ENCODE assay signal across 8 mouse cellular contexts in the genomic region with DNA sequence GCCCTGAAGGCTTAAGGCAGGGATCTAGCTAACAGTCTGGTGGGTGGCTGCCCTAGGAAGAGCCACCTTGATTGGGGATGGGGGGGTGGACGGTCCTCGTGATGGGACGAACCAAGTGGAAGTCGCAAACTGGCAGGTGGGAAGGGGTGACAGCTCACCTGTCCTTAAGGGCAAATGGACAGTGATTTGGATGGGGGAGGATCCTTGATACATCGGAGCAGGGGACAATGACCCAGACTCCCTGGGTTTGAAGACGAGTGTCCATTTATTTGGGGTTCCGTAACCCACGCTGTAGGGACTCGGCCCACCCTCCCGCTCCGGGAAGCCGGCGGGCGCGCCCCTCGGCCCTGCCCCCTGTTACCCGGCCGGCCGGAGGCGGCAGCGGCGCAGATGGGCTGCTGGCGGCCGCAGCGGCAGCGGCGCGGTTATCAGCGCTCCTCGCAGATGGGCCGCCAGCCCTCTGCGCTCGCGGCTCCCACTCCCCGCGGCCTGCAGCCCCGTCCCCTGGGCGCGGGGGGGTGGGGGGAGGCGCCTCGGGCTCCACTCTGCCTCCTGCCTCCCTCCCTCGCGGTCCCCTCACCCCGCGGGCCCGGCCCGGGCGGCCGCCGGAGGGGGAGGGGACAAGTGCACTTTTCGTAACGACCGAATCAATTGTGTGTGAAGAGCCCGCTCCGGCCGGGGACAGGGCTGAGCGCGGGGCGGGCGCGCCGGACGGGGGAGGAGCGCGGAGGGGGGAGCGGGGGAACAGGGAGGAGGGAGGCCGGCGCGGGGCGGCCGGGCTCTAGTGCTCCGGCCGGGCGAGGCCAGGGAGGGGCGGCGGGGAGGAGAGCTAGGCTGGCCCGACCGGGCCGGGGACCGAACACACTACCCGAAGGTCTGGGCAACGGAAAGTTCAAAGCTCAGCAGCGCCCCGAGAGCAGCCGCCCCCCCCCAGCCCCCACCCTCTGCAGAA. TPM values are rescaled to one million over a fixed set of nuclear protein-coding genes. Genes with fewer than 3 reads are reported as not detected.
DNase-seq lines count a peak whose midpoint lies in the region; ATAC-seq lines count a peak whose summit lies in the region.

No protein-coding gene starts in this region.

- peaks cover 10% of the 10 kb centered on the region for H3K27me3 ChIP-seq in intestine, embryonic 16.5 days (replicated peaks; ENCODE audit: control insufficient read depth, insufficient read depth, low read length)
- peaks cover 16% of the 10 kb centered on the region for H3K27me3 ChIP-seq in lung, embryonic 16.5 days (ENCODE audit: control insufficient read depth, insufficient read depth, low read depth, low read length)

- H3K4me2 ChIP-seq in intestine, embryonic 16.5 days (ENCODE audit: low read depth, low read length) = peak overlapping the region; percentile 98
- H3K4me2 ChIP-seq in lung, embryonic 16.5 days (ENCODE audit: low read depth, low read length) = peak overlapping the region; percentile 100

- DNase-seq in right cerebral cortex, postnatal 10 days (ENCODE audit: low spot score in 2 of 2) = peak; percentile 60 to 62
- DNase-seq in right cerebral cortex, postnatal 36 days (ENCODE audit: low spot score in 2 of 2) = no peak
- peak; percentile 66 for DNase-seq in cerebellum, adult 9-10 months
- DNase-seq in gastrocnemius, postnatal 14 days = peak; percentile 52
- peak; percentile 73 for DNase-seq in ovary, postnatal 36 days (ENCODE audit: low spot score)
- DNase-seq in layer of hippocampus, adult 8-10 months (ENCODE audit: low spot score in 2 of 2) = no peak

- peak overlapping the region; percentile 90 for H3K27ac ChIP-seq in intestine, embryonic 16.5 days (ENCODE audit: low read length)
- H3K27ac ChIP-seq in lung, embryonic 16.5 days (ENCODE audit: low read length) = peak overlapping the region; percentile 36

- peak overlapping the region; percentile 85 for H3K9ac ChIP-seq in intestine, embryonic 16.5 days (ENCODE audit: low read depth, low read length)
- H3K9ac ChIP-seq in lung, embryonic 16.5 days (ENCODE audit: low read length) = peak overlapping the region; percentile 71

- 2% methylated on average over 64 of the region's 85 CpGs for WGBS in intestine, embryonic 16.5 days
- 3% methylated on average over 40 of the region's 85 CpGs for WGBS in lung, embryonic 16.5 days

- intact Hi-C loops in gastrocnemius, postnatal 14 days (cut with DNase I; ENCODE audit: low total_unique reads) = no loop called here

- peak overlapping the region; percentile 79 for H3K4me3 ChIP-seq in intestine, embryonic 16.5 days (ENCODE audit: low read length)
- H3K4me3 ChIP-seq in lung, embryonic 16.5 days (ENCODE audit: low read length) = peak overlapping the region; percentile 61

- peaks cover 40% of the 10 kb centered on the region for H3K4me1 ChIP-seq in intestine, embryonic 16.5 days (ENCODE audit: control insufficient read depth, insufficient read depth, low read length)
- H3K4me1 ChIP-seq in lung, embryonic 16.5 days (replicated peaks; ENCODE audit: control insufficient read depth, insufficient read depth, low read length) = peaks cover 18% of the 10 kb centered on the region

- H3K36me3 ChIP-seq in intestine, embryonic 16.5 days (ENCODE audit: control insufficient read depth, insufficient read depth, low read length) = no peaks in the 10 kb centered on the region
- no peaks in the 10 kb centered on the region for H3K36me3 ChIP-seq in lung, embryonic 16.5 days (ENCODE audit: control insufficient read depth, insufficient read depth, low read length)

- H3K9me3 ChIP-seq in intestine, embryonic 16.5 days (ENCODE audit: control insufficient read depth, low read length) = no peaks in the 10 kb centered on the region
- H3K9me3 ChIP-seq in lung, embryonic 16.5 days (ENCODE audit: control insufficient read depth, low read length) = no peaks in the 10 kb centered on the region

- ATAC-seq in intestine, embryonic 16.5 days = peak; percentile 39
- ATAC-seq in lung, embryonic 16.5 days (ENCODE audit: low read depth) = peak; percentile 75

RNA-seq across cellular contexts. Expression of a gene that starts 1.9 kb away (rescaled TPM):
- 1 to 10 TPM; 3.0 to 3.3 TPM for total RNA-seq in gastrocnemius, postnatal 14 days (2021)
- polyA plus RNA-seq in intestine, embryonic 16.5 days (2015; fragmentation: Nextera tagmentation; extraction: Ambion mirVana) = 28.6 and 34.2 TPM in 2 replicates
- polyA plus RNA-seq in lung, embryonic 16.5 days (2015; fragmentation: Nextera tagmentation; extraction: Ambion mirVana) = 8.9 and 9.9 TPM in 2 replicates
- total RNA-seq in layer of hippocampus, adult 8-10 months (2022) = 10 to 100 TPM; 44.4 to 47.8 (median 45.1) TPM

RNA-seq across cellular contexts. Expression of a gene that starts 35.3 kb away (rescaled TPM):
- not detected for total RNA-seq in gastrocnemius, postnatal 14 days (2021)
- polyA plus RNA-seq in intestine, embryonic 16.5 days (2015; fragmentation: Nextera tagmentation; extraction: Ambion mirVana) = not detected in 2 replicates
- not detected in 2 replicates for polyA plus RNA-seq in lung, embryonic 16.5 days (2015; fragmentation: Nextera tagmentation; extraction: Ambion mirVana)
- 1 to 10 TPM in 1 of 4 experiments, not detected in 3; 1.8 TPM for total RNA-seq in layer of hippocampus, adult 8-10 months (2022)

Comparison
In these comparisons a context has a peak if more than half of its experiments do, and no peak if none do; other contexts are left out.
1. DNase-seq: peak in right cerebral cortex, postnatal 10 days (2 of 2), cerebellum, adult 9-10 months (single experiment), gastrocnemius, postnatal 14 days (single experiment) and ovary, postnatal 36 days (single experiment); none in right cerebral cortex, postnatal 36 days (0 of 2) and layer of hippocampus, adult 8-10 months (0 of 2).
2. RNA of a gene that starts 1.9 kb away (total RNA-seq): 44.4 to 47.8 TPM in layer of hippocampus, adult 8-10 months; 3.0 to 3.3 TPM in gastrocnemius, postnatal 14 days; every median in the first group is over 10 times any median in the second.